Mouse (Mus musculus): Measurements from ENCODE around the gene Nosip. TPM values are rescaled to one million over a fixed set of nuclear protein-coding genes. Genes with fewer than 3 reads are reported as not detected.
"Not testable (repeated sequence)": the region's sequence is repeated elsewhere in the genome, so short reads cannot be mapped to it uniquely, and the experiment has no call there.

The Nosip gene
- polyA plus RNA-seq, 1 experiment = 38.0 TPM

- Histone ChIP-seq H3K4me3 (ENCODE audit: insufficient read depth, low read length) (peak overlapping the region; percentile 75), H3K4me1 (ENCODE audit: control insufficient read depth, insufficient read depth, low read length) (no peaks in the 10 kb centered on the region), H3K27ac (ENCODE audit: insufficient read depth, low read length) (peak overlapping the region; percentile 94)
- peak; percentile 86 for TF ChIP-seq POLR2A (IDR thresholded peaks at IDR 0.05; ENCODE audit: low read depth, low read length)
- TF ChIP-seq CTCF (IDR thresholded peaks at IDR 0.05; ENCODE audit: borderline replicate concordance, insufficient read depth, low read length) = no peak
Measured at GRCm38 (mm10) chr7:45019031-45019571, 43.1 kb upstream of the Nosip start.

- TF ChIP-seq POLR2A (IDR thresholded peaks at IDR 0.05; ENCODE audit: low read depth, low read length) (no peak), CTCF (IDR thresholded peaks at IDR 0.05; ENCODE audit: borderline replicate concordance, insufficient read depth, low read length) (no peak)
- Histone ChIP-seq H3K4me1 (ENCODE audit: control insufficient read depth, insufficient read depth, low read length) (no peaks in the 10 kb centered on the region), H3K4me3 (ENCODE audit: insufficient read depth, low read length) (no peak overlapping the region), H3K27ac (ENCODE audit: insufficient read depth, low read length) (no peak overlapping the region)
Measured at GRCm38 (mm10) chr7:45020225-45020624, 42.0 kb upstream of the Nosip start.

DNA sequence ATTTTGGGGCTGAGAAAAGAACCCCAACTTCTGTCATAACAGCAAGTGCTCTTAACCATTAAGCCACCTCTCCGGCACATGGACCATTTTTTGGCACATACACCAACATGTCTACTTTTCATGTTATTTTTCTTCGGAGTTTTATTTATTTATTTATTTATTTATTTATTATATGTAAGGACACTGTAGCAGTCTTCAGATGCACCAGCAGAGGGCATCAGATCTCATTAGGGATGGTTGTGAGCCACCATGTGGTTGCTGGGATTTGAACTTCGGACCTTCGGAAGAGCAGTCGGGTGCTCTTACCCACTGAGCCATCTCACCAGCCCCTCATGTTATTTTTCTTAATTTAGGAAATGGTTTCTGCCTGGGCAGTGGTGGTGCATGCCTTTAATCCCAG is 38.5 kb upstream of the Nosip start:
- not testable (repeated sequence) for H3K4me3 ChIP-seq (ENCODE audit: insufficient read depth, low read length); H3K27ac ChIP-seq (ENCODE audit: insufficient read depth, low read length); H3K4me1 ChIP-seq (ENCODE audit: control insufficient read depth, insufficient read depth, low read length)

- Histone ChIP-seq H3K27ac (ENCODE audit: insufficient read depth, low read length) (no peak overlapping the region), H3K4me1 (ENCODE audit: control insufficient read depth, insufficient read depth, low read length) (no peaks in the 10 kb centered on the region; the same call in 1 of the 2 replicates)
- TF ChIP-seq CTCF (IDR thresholded peaks at IDR 0.05; ENCODE audit: borderline replicate concordance, insufficient read depth, low read length) (no peak), POLR2A (IDR thresholded peaks at IDR 0.05; ENCODE audit: low read depth, low read length) (0 out of 2 replicates have a peak, but pooled peaks have one; percentile 32)
Measured at GRCm38 (mm10) chr7:45024281-45025248, 37.7 kb upstream of the Nosip start.

DNA sequence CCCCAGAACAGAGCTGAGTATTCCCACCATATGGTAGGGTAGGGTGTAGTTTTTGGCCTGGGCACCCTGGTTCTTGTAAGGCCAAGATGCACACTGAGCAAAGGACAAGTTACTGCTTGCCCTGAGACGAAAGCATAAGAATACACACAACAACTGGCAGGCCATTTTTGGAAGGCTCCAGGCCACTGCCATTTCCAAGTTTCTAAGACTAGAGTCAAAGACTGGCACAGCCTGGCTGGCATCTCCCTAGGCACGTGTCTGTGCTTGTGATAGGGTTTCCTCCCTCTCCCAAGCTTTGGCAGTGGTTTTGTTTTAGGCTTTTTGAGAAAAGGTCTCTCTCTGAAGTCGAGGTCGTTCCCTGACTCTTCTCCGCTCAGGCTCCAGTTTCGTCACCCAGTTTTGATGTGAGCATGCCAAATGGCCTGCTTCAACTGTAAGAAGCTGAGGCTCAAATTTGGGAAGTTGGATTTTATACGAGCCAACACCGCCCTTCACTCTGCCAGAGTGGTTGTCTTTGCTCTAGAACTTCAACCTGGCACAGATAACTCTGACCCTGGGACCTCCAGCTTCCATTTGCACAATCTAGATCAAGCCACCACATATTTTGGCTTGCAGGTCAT is 36.5 kb upstream of the Nosip start:
- Histone ChIP-seq H3K27ac (ENCODE audit: insufficient read depth, low read length) (no peak overlapping the region), H3K4me3 (ENCODE audit: insufficient read depth, low read length) (no peak overlapping the region)

More at GRCm38 (mm10) chr7:45024281-45025248, 37.7 kb upstream of the Nosip start:
- no peak overlapping the region for H3K4me3 ChIP-seq (ENCODE audit: insufficient read depth, low read length)

DNA sequence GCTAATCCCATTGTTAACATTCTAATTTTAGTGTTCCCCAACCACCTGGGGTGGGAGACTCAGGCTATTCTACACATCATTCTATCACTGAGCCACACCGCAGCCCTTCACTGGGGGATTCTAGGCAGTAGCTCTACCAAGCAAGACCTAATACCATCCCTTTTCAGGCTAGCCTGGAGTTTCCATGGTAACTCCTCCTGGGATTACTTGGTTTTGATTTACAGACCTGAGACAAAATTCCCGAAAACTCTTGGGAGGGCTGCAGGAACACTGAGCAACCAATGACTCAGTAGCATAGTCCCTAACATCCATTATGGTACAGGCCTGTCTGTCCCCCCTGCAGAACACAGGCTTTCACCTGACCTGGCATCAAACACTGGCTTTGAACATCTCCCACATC is 36.0 kb upstream of the Nosip start:
- TF ChIP-seq CTCF (IDR thresholded peaks at IDR 0.05; ENCODE audit: borderline replicate concordance, insufficient read depth, low read length) (no peak), POLR2A (IDR thresholded peaks at IDR 0.05; ENCODE audit: low read depth, low read length) (no peak)
- H3K27ac ChIP-seq (ENCODE audit: insufficient read depth, low read length) = no peak overlapping the region
- H3K4me3 ChIP-seq (ENCODE audit: insufficient read depth, low read length) = no peak overlapping the region

More for the DNA sequence above, 36.5 kb upstream of the Nosip start:
- no peaks in the 10 kb centered on the region; the same call in 1 of the 2 replicates for H3K4me1 ChIP-seq (ENCODE audit: control insufficient read depth, insufficient read depth, low read length)
- TF ChIP-seq CTCF (IDR thresholded peaks at IDR 0.05; ENCODE audit: borderline replicate concordance, insufficient read depth, low read length) = no peak
- TF ChIP-seq POLR2A (IDR thresholded peaks at IDR 0.05; ENCODE audit: low read depth, low read length) = no peak

DNA sequence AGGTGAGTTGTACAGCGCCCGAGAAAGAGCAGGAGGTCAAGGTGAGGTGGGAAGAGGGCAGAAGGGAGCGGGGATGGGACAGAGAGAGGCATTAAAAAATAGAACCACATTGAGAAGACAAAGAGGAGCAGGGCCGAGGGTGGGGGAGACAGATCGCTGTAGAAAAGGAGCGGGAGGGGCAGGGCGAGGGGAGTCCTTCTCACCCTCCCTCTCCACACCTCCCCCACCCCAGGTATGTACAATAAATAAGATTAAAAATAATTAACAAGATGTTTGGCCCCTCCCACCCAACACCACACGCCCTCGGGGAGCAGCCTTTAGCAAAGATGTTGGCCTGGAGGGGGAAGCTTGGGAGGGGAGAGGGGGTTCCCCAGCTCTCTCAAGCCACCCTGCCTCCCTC is 34.5 kb upstream of the Nosip start:
- TF ChIP-seq POLR2A (IDR thresholded peaks at IDR 0.05; ENCODE audit: low read depth, low read length) = no peak
- TF ChIP-seq CTCF (IDR thresholded peaks at IDR 0.05; ENCODE audit: borderline replicate concordance, insufficient read depth, low read length) = no peak
- Histone ChIP-seq H3K4me3 (ENCODE audit: insufficient read depth, low read length) (no peak overlapping the region), H3K4me1 (ENCODE audit: control insufficient read depth, insufficient read depth, low read length) (no peaks in the 10 kb centered on the region; the same call in 1 of the 2 replicates), H3K27ac (ENCODE audit: insufficient read depth, low read length) (no peak overlapping the region)

More for the DNA sequence above, 36.0 kb upstream of the Nosip start:
- no peaks in the 10 kb centered on the region; the same call in 1 of the 2 replicates for H3K4me1 ChIP-seq (ENCODE audit: control insufficient read depth, insufficient read depth, low read length)

DNA sequence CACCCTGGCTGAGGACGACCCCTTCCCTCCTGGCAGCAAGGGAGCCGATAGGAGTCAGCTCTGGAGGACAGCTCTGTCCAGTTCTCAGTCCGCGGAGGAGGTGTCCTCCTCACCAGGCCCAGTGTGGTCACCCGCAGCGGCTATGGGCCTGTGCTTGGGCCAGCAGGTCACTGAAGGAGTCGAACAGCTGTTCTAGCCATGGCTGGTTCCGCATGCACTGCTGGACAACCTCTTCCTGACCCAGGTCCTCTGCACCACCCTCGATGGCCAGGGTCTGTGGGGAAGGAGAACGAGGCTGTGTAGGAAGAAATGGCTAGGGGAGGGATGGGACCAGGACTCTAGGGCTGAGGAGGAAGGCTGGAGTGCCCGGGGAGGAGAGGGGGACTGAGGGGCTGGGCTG is 33.9 kb upstream of the Nosip start:
- TF ChIP-seq POLR2A (IDR thresholded peaks at IDR 0.05; ENCODE audit: low read depth, low read length) = no peak
- no peak for TF ChIP-seq CTCF (IDR thresholded peaks at IDR 0.05; ENCODE audit: borderline replicate concordance, insufficient read depth, low read length)
- Histone ChIP-seq H3K4me1 (ENCODE audit: control insufficient read depth, insufficient read depth, low read length) (no peaks in the 10 kb centered on the region; the same call in 1 of the 2 replicates), H3K27ac (ENCODE audit: insufficient read depth, low read length) (no peak overlapping the region), H3K4me3 (ENCODE audit: insufficient read depth, low read length) (no peak overlapping the region)

DNA sequence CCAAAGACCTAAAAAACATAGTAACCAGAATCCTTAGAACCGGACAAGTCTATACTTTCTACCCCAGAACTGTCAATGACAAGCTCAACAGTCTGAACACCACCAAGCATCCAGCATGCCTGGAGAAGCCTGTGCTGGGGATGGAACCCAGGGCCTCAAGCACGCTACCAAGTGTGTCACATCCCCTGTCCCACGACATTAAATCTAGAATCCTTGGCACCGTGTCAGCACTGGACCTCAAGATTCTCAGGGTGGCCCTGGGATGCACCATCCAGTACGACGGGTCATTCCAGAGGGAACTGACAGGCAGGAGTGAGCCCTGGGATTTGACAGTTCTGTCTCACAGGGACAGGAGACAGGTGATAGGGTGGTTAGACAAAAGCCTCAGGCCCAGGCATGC is 32.2 kb upstream of the Nosip start:
- Histone ChIP-seq H3K4me3 (ENCODE audit: insufficient read depth, low read length) (no peak overlapping the region), H3K27ac (ENCODE audit: insufficient read depth, low read length) (no peak overlapping the region), H3K4me1 (ENCODE audit: control insufficient read depth, insufficient read depth, low read length) (no peaks in the 10 kb centered on the region; the same call in 1 of the 2 replicates)
- TF ChIP-seq POLR2A (IDR thresholded peaks at IDR 0.05; ENCODE audit: low read depth, low read length) (no peak), CTCF (IDR thresholded peaks at IDR 0.05; ENCODE audit: borderline replicate concordance, insufficient read depth, low read length) (no peak)
